Mouse (Mus musculus) CH12.LX (cell line): ENCODE data around the gene Oit3. TPM values are rescaled to one million over a fixed set of nuclear protein-coding genes. Genes with fewer than 3 reads are reported as not detected.

Source experiments
- DNase-seq: peaks from one replicate; pipeline ENCODE4 v3.0.0-alpha.2; 2013; ENCODE audit errors: extremely low read depth
- H3K27ac ChIP-seq: 2 replicates; pipeline ENCODE4 v1.5.1; 2012; ENCODE audit warnings: low read depth, mild to moderate bottlenecking, control low read depth, moderate library complexity; ENCODE audit not compliant: insufficient read depth
- H3K27me3 ChIP-seq: replicated peaks from 2 replicates; pipeline ENCODE3; 2012; ENCODE audit warnings: inconsistent platforms
- H3K36me3 ChIP-seq, 2 experiments: replicated peaks in 1 of 2; 2 replicates each; pipeline versions ENCODE3 to v1.6.1; 2012; ENCODE audit warnings: inconsistent platforms in 1 of 2, low read length in 1 of 2, mild to moderate bottlenecking in 1 of 2, mixed read lengths in 1 of 2, moderate library complexity in 1 of 2; ENCODE audit not compliant: control insufficient read depth in 1 of 2, insufficient read depth in 1 of 2
- H3K4me1 ChIP-seq, 2 experiments: 2 replicates each; pipeline ENCODE4 v1.6.1; 2012; ENCODE audit warnings: inconsistent platforms in 1 of 2, moderate library complexity in 1 of 2; ENCODE audit not compliant: insufficient read depth in 2 of 2, control insufficient read depth in 1 of 2
- H3K4me2 ChIP-seq: 2 replicates; pipeline ENCODE4 v1.6.1; 2012; ENCODE audit warnings: low read depth, mild to moderate bottlenecking, control low read depth; ENCODE audit not compliant: poor library complexity, insufficient read depth, severe bottlenecking
- H3K4me3 ChIP-seq, 3 experiments: fragments of 150-350 bp in 1 of 3; sonication (generic) in 1 of 3; replicated peaks in 1 of 3; 2 replicates each; pipeline versions ENCODE3 to v1.5.1; 2011 to 2012; ENCODE audit warnings: low read depth in 2 of 3, low read length in 2 of 3, mild to moderate bottlenecking in 2 of 3, moderate library complexity in 2 of 3, control low read depth in 1 of 3, improper control_type of control experiment in 1 of 3, inconsistent platforms in 1 of 3, mixed read lengths in 1 of 3; ENCODE audit not compliant: poor library complexity in 1 of 3
- H3K79me2 ChIP-seq: replicated peaks from 2 replicates; pipeline ENCODE4 v1.6.1; 2012; ENCODE audit warnings: mild to moderate bottlenecking, moderate library complexity; ENCODE audit not compliant: control insufficient read depth, poor library complexity, insufficient read depth, severe bottlenecking; ENCODE audit errors: extremely low read depth
- H3K9ac ChIP-seq: 2 replicates; pipeline ENCODE4 v1.6.1; 2012; ENCODE audit warnings: low read depth, mild to moderate bottlenecking, control low read depth, moderate library complexity; ENCODE audit not compliant: insufficient read depth
- H3K9me3 ChIP-seq: replicated peaks from 2 replicates; pipeline ENCODE3; 2012; ENCODE audit warnings: low read length, inconsistent platforms, mixed read lengths
- CTCF ChIP-seq, 2 experiments: IDR thresholded peaks in 1 of 2; conservative IDR thresholded peaks in 1 of 2; 2 replicates each; pipeline ENCODE4 v1.5.1; 2011 to 2012; ENCODE audit warnings: low read depth in 2 of 2, low read length in 2 of 2, improper control_type of control experiment in 1 of 2, inconsistent platforms in 1 of 2, mild to moderate bottlenecking in 1 of 2, moderate library complexity in 1 of 2
- ELF1 ChIP-seq: IDR thresholded peaks from 2 replicates; pipeline ENCODE4 v1.6.1; 2014; ENCODE audit warnings: low read depth, mild to moderate bottlenecking, inconsistent platforms, low read length, improper control_type of control experiment
- EP300 ChIP-seq: IDR thresholded peaks from 2 replicates; pipeline ENCODE4 v1.6.1; 2011; ENCODE audit warnings: low read length, improper control_type of control experiment
- GABPA ChIP-seq: IDR thresholded peaks from 2 replicates; pipeline ENCODE4 v1.6.1; 2012; ENCODE audit warnings: low read depth, low read length, improper control_type of control experiment, inconsistent platforms; ENCODE audit not compliant: insufficient replicate concordance
- HCFC1 ChIP-seq: IDR thresholded peaks from 2 replicates; pipeline ENCODE4 v1.6.1; 2012; ENCODE audit warnings: low read depth, mild to moderate bottlenecking, inconsistent platforms, low read length, improper control_type of control experiment
- POLR2AphosphoS2 ChIP-seq: IDR thresholded peaks from 2 replicates; pipeline ENCODE4 v1.6.1; 2011; ENCODE audit warnings: low read depth, low read length, improper control_type of control experiment
- SMC3 ChIP-seq: IDR thresholded peaks from 2 replicates; pipeline ENCODE4 v1.6.1; 2011; ENCODE audit warnings: low read depth, low read length, improper control_type of control experiment
- TCF12 ChIP-seq: IDR thresholded peaks from 2 replicates; pipeline ENCODE4 v1.6.1; 2014; ENCODE audit warnings: low read depth, mild to moderate bottlenecking, inconsistent platforms, low read length, improper control_type of control experiment
- ZC3H11A ChIP-seq: IDR thresholded peaks from 2 replicates; pipeline ENCODE4 v1.6.1; 2012; ENCODE audit warnings: low read depth, mild to moderate bottlenecking, inconsistent platforms, low read length, improper control_type of control experiment
- ZKSCAN1 ChIP-seq: IDR thresholded peaks from 2 replicates; pipeline ENCODE4 v1.6.1; 2012; ENCODE audit warnings: low read depth, inconsistent platforms, low read length, improper control_type of control experiment, borderline replicate concordance
- dilution Hi-C: fragments of 300-500 bp; cut with MboI; formaldehyde crosslinking; loops from 2 replicates; pipeline ENCODE4 v1.14.3; 2020; ENCODE audit warnings: low sequenced_read_pairs; ENCODE audit not compliant: extremely low pct_unique_long_range_greater_than_20kb, extremely low pct_ligation_motif_present
- in situ Hi-C: fragments of 300-500 bp; cut with MboI; formaldehyde crosslinking; loops from 3 replicates; pipeline ENCODE4 v1.14.3; 2019; ENCODE audit warnings: low sequenced_read_pairs, low pct_ligation_motif_present, low pct_unique_long_range_greater_than_20kb, mixed read lengths
- polyA plus RNA-seq: library from polyadenylated mRNA; unstranded; fragments of >175 nt; gene quantifications from 2 replicates; pipeline ENCODE4 v1.2.1, GENCODE M21; 2012; ENCODE audit warnings: low read depth; ENCODE audit not compliant: insufficient read length
- total RNA-seq, 2 experiments: library from RNA; depleted of rRNA; stranded (reverse); fragments of 300-350 nt in 1 of 2; fragments of >200 nt in 1 of 2; gene quantifications; 2 replicates each; pipeline ENCODE4 v1.2.3; 2012 to 2014

Oit3 gene
- total and polyA plus RNA-seq, 3 experiments = 4.5 to 7.5 (median 7.1) TPM

DNA sequence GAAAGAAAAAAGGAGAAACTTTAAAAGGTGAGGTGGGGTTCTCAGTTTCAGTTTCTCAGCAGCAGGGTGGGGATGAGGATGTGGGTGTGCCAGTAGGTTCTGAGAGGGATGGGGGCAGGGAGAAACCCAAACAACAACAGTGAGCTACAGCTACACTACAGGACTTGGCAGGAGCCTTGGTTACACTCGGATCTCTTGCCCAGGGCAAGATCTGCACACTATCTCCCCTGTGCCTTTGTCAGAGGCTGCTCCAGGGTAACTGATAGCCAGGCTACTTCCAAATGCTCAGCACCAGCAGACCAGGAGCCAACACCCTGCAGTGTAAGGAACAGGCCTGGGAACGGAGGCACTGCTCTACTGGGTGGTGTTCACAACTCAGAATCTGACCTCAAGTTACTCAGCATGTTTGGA lies 61.2 kb downstream of the Oit3 start:
- Histone ChIP-seq H3K4me3 (no peak overlapping the region), H3K9ac (no peak overlapping the region), H3K36me3 (peaks cover 0 to 6% of the 10 kb centered on the region in 2 experiments), H3K79me2 (no peaks in the 10 kb centered on the region), H3K27ac (no peak overlapping the region), H3K9me3 (no peaks in the 10 kb centered on the region), H3K27me3 (no peaks in the 10 kb centered on the region), H3K4me2 (no peak overlapping the region), H3K4me1 (peaks cover 0 to 8% of the 10 kb centered on the region in 2 experiments; a peak in 2 of 4 replicates)
- dilution Hi-C loops = no loop called here
- no peak for DNase-seq
- in situ Hi-C loops = no loop called here
- TF ChIP-seq GABPA = no peak
- no peak for TF ChIP-seq CTCF (conservative IDR thresholded peaks at IDR 0.05 in 1 of 2, IDR thresholded peaks at IDR 0.05 in 1 of 2; ENCODE audit: low read depth in 2 of 2, low read length in 2 of 2)
- no peak for TF ChIP-seq EP300
- no peak for TF ChIP-seq ZKSCAN1
- no peak for TF ChIP-seq TCF12
- no peak for TF ChIP-seq POLR2AphosphoS2

- Histone ChIP-seq H3K9ac (no peak overlapping the region), H3K4me1 (peaks cover under 1 to 10% of the 10 kb centered on the region in 2 experiments; a peak in 2 of 4 replicates), H3K9me3 (no peaks in the 10 kb centered on the region), H3K79me2 (no peaks in the 10 kb centered on the region)
- TF ChIP-seq HCFC1 = no peak
- TF ChIP-seq ZC3H11A = no peak
- TF ChIP-seq GABPA = no peak
- no peak for TF ChIP-seq ELF1
- TF ChIP-seq, all 38 proteins: peak for 0
- Histone ChIP-seq H3K4me2 (no peak overlapping the region), H3K36me3 (peaks cover 0 to 7% of the 10 kb centered on the region in 2 experiments), H3K27ac (no peak overlapping the region), H3K27me3 (no peaks in the 10 kb centered on the region), H3K4me3 (no peak overlapping the region)
- no peak for DNase-seq
- in situ Hi-C loops (no loop called here), dilution Hi-C loops (no loop called here)
These were observed 61.7 kb downstream of the Oit3 start for GRCm38 (mm10) chr10:59379927-59380326.

- Histone ChIP-seq H3K4me1 (peaks cover 4 to 18% of the 10 kb centered on the region in 2 experiments; a peak in 2 of 4 replicates), H3K36me3 (peaks cover 4 to 19% of the 10 kb centered on the region in 2 experiments), H3K27ac (no peak overlapping the region), H3K4me2 (no peak overlapping the region), H3K27me3 (no peaks in the 10 kb centered on the region), H3K79me2 (no peaks in the 10 kb centered on the region), H3K4me3 (no peak overlapping the region), H3K9ac (no peak overlapping the region), H3K9me3 (no peaks in the 10 kb centered on the region)
- no peak for DNase-seq
- TF ChIP-seq CTCF (conservative IDR thresholded peaks at IDR 0.05 in 1 of 2, IDR thresholded peaks at IDR 0.05 in 1 of 2; ENCODE audit: low read depth in 2 of 2, low read length in 2 of 2) (peak; percentile 38 to 39; a peak in 3 of 4 replicates), SMC3 (0 out of 2 replicates have a peak, but pooled peaks have one; percentile 7), ZKSCAN1 (no peak)
- dilution Hi-C loops = no loop called here
- in situ Hi-C loops = no loop called here
These were observed 62.9 kb downstream of the Oit3 start for GRCm38 (mm10) chr10:59378728-59379127.
